Mouse (Mus musculus) kidney, adult 2 months (tissue): Measurements from ENCODE around the gene Gramd1b.

ENCODE experiments used
- CTCF ChIP-seq: fragments of 200-500 bp; conservative IDR thresholded peaks from 2 replicates; pipeline ENCODE4 v1.5.1; 2011; ENCODE audit warnings: low read depth, mild to moderate bottlenecking, control low read depth, low read length, moderate library complexity, mixed read lengths; ENCODE audit not compliant: insufficient read depth, insufficient read length
- POLR2A ChIP-seq: fragments of 200-500 bp; IDR thresholded peaks from one replicate; pipeline ENCODE4 v1.6.1; 2011; ENCODE audit warnings: low read depth, low read length, control low read depth

GRCm38 (mm10) chr9:40279438-40279837 is 251.7 kb downstream of the Gramd1b start:
- no peak for TF ChIP-seq POLR2A
- no peak for TF ChIP-seq CTCF
